Mouse (Mus musculus) forebrain, embryonic 10.5 days (tissue): ENCODE results near the gene Rab6a. TPM values are rescaled to one million over a fixed set of nuclear protein-coding genes. Genes with fewer than 3 reads are reported as not detected.
A peak's percentile ranks its signal among the peaks of the same experiment; 100 is the strongest.

ENCODE experiments used
- DNase-seq: peaks from one replicate; pipeline ENCODE4 v3.0.0-alpha.2; 2017; ENCODE audit warnings: low spot score; ENCODE audit errors: extremely low spot score
- H3K27ac ChIP-seq: fragments of 300-500 bp; sonication (generic); 2 replicates; pipeline ENCODE4 v1.5.1; 2016; ENCODE audit warnings: mild to moderate bottlenecking
- H3K27me3 ChIP-seq: fragments of 300-500 bp; sonication (generic); 2 replicates; pipeline ENCODE4 v1.6.1; 2016; ENCODE audit warnings: mild to moderate bottlenecking; ENCODE audit not compliant: poor library complexity, severe bottlenecking
- H3K36me3 ChIP-seq: fragments of 300-500 bp; sonication (generic); replicated peaks from 2 replicates; pipeline ENCODE4 v1.6.1; 2016; ENCODE audit warnings: mild to moderate bottlenecking, moderate library complexity
- H3K4me1 ChIP-seq: fragments of 300-500 bp; sonication (generic); 2 replicates; pipeline ENCODE4 v1.6.1; 2016
- H3K4me3 ChIP-seq: fragments of 300-500 bp; sonication (generic); 2 replicates; pipeline ENCODE4 v1.5.1; 2016; ENCODE audit warnings: mild to moderate bottlenecking, moderate library complexity
- H3K9me3 ChIP-seq: fragments of 300-500 bp; sonication (generic); 2 replicates; pipeline ENCODE4 v1.6.1; 2016; ENCODE audit warnings: mild to moderate bottlenecking, moderate library complexity
- WGBS: fragments of 180-500 bp; shearing (Covaris S2); methylation state at CpG from one replicate; pipeline ENCODE4 v1.1.7; 2016; 5-methylcytosine and 5-hydroxymethylcytosine counted together
- polyA plus RNA-seq: library from polyadenylated mRNA; unstranded; fragments of >200 nt; fragmentation: Nextera tagmentation; extraction: Ambion mirVana; gene quantifications from 2 replicates; pipeline ENCODE4 v1.2.1, GENCODE M21; 2016

Gene Rab6a
- polyA plus RNA-seq, 1 experiment from 2014 or later, result 83.9 TPM

DNA sequence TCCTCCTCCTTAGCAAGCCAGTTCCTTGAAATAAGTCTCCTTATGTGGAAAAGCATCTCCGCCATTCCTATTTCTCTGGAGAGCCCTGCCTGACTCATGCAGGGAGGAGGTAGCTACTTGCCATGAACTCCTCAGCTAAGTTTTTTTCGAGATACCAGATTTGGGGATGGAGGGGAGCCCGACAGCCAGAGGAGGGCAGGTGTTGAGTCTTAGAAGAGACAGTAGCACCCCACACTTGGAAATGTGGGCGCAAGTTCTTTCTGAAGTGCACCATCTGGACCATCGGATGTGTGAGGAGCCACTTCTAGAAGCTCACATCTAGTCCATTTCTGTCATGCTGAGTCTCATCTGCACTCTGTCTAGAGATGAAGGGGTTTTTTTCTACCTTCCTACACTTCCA, 63.4 kb downstream of the Rab6a start:
- no peak for DNase-seq
- Histone ChIP-seq H3K27ac (no peak overlapping the region), H3K4me3 (no peak overlapping the region), H3K4me1 (peaks cover 4% of the 10 kb centered on the region; the same call in 1 of the 2 replicates), H3K27me3 (no peaks in the 10 kb centered on the region), H3K9me3 (no peaks in the 10 kb centered on the region), H3K36me3 (no peaks in the 10 kb centered on the region)
- WGBS, result 90% methylated on average over 5 of the region's 5 CpGs

- no peak for DNase-seq
- H3K27ac ChIP-seq, result no peak overlapping the region
- no peaks in the 10 kb centered on the region for H3K27me3 ChIP-seq
- no peak overlapping the region for H3K4me3 ChIP-seq
- H3K4me1 ChIP-seq, result peaks cover 4% of the 10 kb centered on the region; the same call in 1 of the 2 replicates
- H3K9me3 ChIP-seq, result no peaks in the 10 kb centered on the region
- WGBS, result 65% methylated on average over 7 of the region's 7 CpGs
- H3K36me3 ChIP-seq, result no peaks in the 10 kb centered on the region
Measured at GRCm38 (mm10) chr7:100673452-100673851, 66.2 kb downstream of the Rab6a start.

DNA sequence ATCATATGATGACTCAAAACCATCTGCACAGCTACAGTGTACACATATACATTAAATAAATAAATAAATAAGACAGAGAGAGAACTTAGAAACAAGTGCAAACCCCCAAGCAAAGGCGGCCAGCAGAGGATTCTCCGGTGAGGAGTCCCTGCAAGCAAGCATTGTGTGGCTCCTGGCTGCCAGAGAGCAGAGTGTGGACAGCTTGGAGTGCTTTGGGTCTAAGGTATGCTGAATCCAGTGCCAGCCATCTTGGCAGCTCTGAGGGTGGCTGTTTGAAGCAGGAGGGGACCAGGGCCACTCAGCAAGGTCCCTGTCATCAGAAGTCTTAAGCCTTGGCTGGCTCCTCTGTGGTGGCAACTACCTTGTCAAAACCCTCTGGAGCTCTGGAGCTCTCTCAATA, 67.7 kb downstream of the Rab6a start:
- H3K27me3 ChIP-seq, result no peaks in the 10 kb centered on the region
- DNase-seq, result no peak
- 92% methylated on average over 2 of the region's 2 CpGs for WGBS
- no peak overlapping the region for H3K27ac ChIP-seq
- no peaks in the 10 kb centered on the region for H3K36me3 ChIP-seq
- H3K4me3 ChIP-seq, result no peak overlapping the region
- peaks cover 4% of the 10 kb centered on the region; the same call in 1 of the 2 replicates for H3K4me1 ChIP-seq
- no peaks in the 10 kb centered on the region for H3K9me3 ChIP-seq

GRCm38 (mm10) chr7:100678052-100678451, 70.8 kb downstream of the Rab6a start:
- 91% methylated on average over 5 of the region's 5 CpGs for WGBS

DNA sequence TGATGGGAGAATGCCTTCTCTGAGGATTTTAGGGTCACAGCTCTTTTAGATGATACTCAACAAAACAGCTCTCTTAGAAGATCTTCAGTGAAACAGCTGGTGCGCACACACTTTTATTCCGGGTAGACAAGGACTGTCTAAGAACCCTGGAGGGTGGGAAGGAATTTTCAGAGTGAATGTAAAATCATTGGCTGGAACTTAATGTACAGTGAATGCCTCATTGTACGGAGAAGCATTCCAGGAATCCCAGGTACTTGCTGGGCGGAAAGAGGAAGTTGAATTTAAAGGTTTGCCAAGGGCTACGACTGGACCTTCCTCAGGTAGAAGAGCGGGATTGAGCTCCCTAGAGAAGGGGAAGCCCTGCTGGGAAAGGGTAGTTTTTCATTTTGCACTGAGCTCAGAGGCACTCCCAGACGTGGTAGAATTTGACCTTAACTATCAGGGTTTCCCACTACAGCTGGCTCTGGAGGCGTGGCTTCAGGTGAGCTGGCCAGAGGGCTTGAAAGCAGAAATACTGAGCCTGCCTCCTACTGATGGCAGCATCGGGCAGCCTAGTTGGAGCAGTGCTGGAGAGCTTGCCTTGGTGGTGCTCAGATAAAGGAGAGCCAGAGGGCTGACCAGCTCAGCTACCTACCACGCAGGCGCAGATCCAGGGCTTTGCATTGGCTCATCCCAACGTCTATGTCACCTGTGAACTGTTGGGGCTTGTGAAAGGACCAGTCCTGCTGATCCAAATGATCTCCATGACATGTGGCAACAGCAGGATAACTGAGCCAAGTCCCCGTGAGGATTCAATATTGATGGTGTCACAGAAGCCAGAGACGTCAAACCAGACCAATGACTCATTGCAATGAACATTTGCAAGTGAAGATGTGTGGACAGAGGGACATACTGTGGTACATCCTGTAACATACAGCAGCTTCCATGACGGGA, 72.0 kb downstream of the Rab6a start:
- peaks cover 4% of the 10 kb centered on the region; the same call in 1 of the 2 replicates for H3K4me1 ChIP-seq
- no peak overlapping the region for H3K4me3 ChIP-seq
- H3K27me3 ChIP-seq, result no peaks in the 10 kb centered on the region
- H3K9me3 ChIP-seq, result no peaks in the 10 kb centered on the region
- H3K36me3 ChIP-seq, result no peaks in the 10 kb centered on the region
- no peak for DNase-seq
- WGBS, result 67% methylated on average over 15 of the region's 15 CpGs
- no peak overlapping the region for H3K27ac ChIP-seq

More at GRCm38 (mm10) chr7:100678052-100678451, 70.8 kb downstream of the Rab6a start:
- Histone ChIP-seq H3K4me1 (peaks cover 4% of the 10 kb centered on the region; the same call in 1 of the 2 replicates), H3K27ac (no peak overlapping the region), H3K4me3 (no peak overlapping the region), H3K36me3 (no peaks in the 10 kb centered on the region), H3K27me3 (no peaks in the 10 kb centered on the region), H3K9me3 (no peaks in the 10 kb centered on the region)
- no peak for DNase-seq

DNA sequence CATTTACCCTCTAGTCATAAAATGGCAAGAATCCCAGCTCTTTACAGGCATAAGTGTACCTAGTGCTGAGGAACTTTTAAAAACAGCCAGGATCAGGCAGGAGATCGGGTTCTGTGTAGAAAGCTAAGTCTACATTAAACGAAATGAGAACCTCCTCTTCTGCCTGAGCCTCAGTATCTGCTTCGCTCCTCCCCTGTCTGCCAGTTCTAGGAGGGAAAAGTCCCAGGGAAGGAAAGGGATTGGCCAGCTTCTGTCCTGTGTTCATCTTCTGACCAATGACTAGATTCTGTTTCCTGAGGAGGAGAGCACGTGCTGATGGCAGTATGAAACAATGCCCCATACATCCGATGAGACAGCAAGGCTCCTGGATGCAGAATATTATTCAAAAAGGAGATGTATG, 73.9 kb downstream of the Rab6a start:
- 62% methylated on average over 5 of the region's 5 CpGs for WGBS

GRCm38 (mm10) chr7:100683241-100683640, 76.0 kb downstream of the Rab6a start:
- WGBS, result 94% methylated on average over 1 of the region's 1 CpGs
- no peak overlapping the region for H3K4me3 ChIP-seq
- no peaks in the 10 kb centered on the region for H3K36me3 ChIP-seq
- peaks cover 4% of the 10 kb centered on the region; the same call in 1 of the 2 replicates for H3K4me1 ChIP-seq
- no peaks in the 10 kb centered on the region for H3K9me3 ChIP-seq
- no peaks in the 10 kb centered on the region for H3K27me3 ChIP-seq
- no peak overlapping the region for H3K27ac ChIP-seq
- no peak for DNase-seq

More for the DNA sequence above, 73.9 kb downstream of the Rab6a start:
- Histone ChIP-seq H3K9me3 (no peaks in the 10 kb centered on the region), H3K4me1 (peaks cover 4% of the 10 kb centered on the region; the same call in 1 of the 2 replicates), H3K27me3 (no peaks in the 10 kb centered on the region), H3K36me3 (no peaks in the 10 kb centered on the region), H3K27ac (no peak overlapping the region), H3K4me3 (no peak overlapping the region)
- DNase-seq, result no peak

GRCm38 (mm10) chr7:100684081-100684480, 76.9 kb downstream of the Rab6a start:
- Histone ChIP-seq H3K4me3 (no peak overlapping the region), H3K36me3 (no peaks in the 10 kb centered on the region), H3K9me3 (no peaks in the 10 kb centered on the region), H3K27ac (no peak overlapping the region), H3K4me1 (peaks cover 4% of the 10 kb centered on the region; the same call in 1 of the 2 replicates), H3K27me3 (no peaks in the 10 kb centered on the region)
- DNase-seq, result no peak
- WGBS, result 72% methylated on average over 5 of the region's 5 CpGs

- no peak overlapping the region for H3K27ac ChIP-seq
Measured at GRCm38 (mm10) chr7:100684538-100684937, 77.3 kb downstream of the Rab6a start.

GRCm38 (mm10) chr7:100685061-100686030, 78.1 kb downstream of the Rab6a start:
- no peak overlapping the region for H3K27ac ChIP-seq
- no peaks in the 10 kb centered on the region for H3K27me3 ChIP-seq
- no peak overlapping the region for H3K4me3 ChIP-seq
- WGBS, result 44% methylated on average over 13 of the region's 13 CpGs
- H3K36me3 ChIP-seq, result no peaks in the 10 kb centered on the region
- peaks cover 4% of the 10 kb centered on the region; the same call in 1 of the 2 replicates for H3K4me1 ChIP-seq
- no peaks in the 10 kb centered on the region for H3K9me3 ChIP-seq
- DNase-seq, result peak; percentile 70

More at GRCm38 (mm10) chr7:100684538-100684937, 77.3 kb downstream of the Rab6a start:
- Histone ChIP-seq H3K36me3 (no peaks in the 10 kb centered on the region), H3K9me3 (no peaks in the 10 kb centered on the region), H3K4me1 (peaks cover 4% of the 10 kb centered on the region; the same call in 1 of the 2 replicates), H3K27me3 (no peaks in the 10 kb centered on the region), H3K4me3 (no peak overlapping the region)
- peak; percentile 50 for DNase-seq
- whole genome bisulfite sequencing, result 59% methylated on average over 7 of the region's 7 CpGs

DNA sequence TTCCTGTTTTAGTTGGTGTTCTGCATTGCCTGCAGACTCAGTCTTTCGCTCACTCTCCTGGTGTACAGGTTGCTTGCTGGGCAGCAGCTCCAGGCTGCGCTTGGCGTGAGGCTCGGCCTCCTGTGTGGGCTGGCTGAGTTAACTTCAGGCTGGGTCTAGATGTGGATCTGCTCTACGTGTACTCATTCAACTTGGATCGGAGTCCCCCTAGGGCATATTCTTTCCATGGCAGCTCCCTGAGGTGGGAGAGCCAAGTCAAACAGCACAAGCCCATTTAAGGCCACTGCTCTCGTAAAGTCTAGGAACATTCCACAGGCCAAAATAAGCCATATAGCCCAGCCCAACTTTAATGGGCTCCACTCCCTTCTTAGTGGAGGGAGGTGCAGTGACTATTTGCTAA, 81.3 kb downstream of the Rab6a start:
- no peak for DNase-seq
- H3K4me1 ChIP-seq, result no peaks in the 10 kb centered on the region
- no peaks in the 10 kb centered on the region for H3K9me3 ChIP-seq
- H3K4me3 ChIP-seq, result no peak overlapping the region
- 87% methylated on average over 7 of the region's 7 CpGs for WGBS
- no peak overlapping the region for H3K27ac ChIP-seq
- no peaks in the 10 kb centered on the region for H3K27me3 ChIP-seq
- H3K36me3 ChIP-seq, result no peaks in the 10 kb centered on the region
